Mouse (Mus musculus) CH12F3 (cell line): ENCODE results near the gene Oxsr1.
"Not testable (repeated sequence)": the region's sequence is repeated elsewhere in the genome, so short reads cannot be mapped to it uniquely, and the experiment has no call there.

Experiments used
- in situ Hi-C: fragments of 300-500 bp; cut with MboI; formaldehyde crosslinking; loops from 2 replicates; pipeline ENCODE4 v1.14.3; 2020; ENCODE audit warnings: low sequenced_read_pairs

The Oxsr1 gene

DNA sequence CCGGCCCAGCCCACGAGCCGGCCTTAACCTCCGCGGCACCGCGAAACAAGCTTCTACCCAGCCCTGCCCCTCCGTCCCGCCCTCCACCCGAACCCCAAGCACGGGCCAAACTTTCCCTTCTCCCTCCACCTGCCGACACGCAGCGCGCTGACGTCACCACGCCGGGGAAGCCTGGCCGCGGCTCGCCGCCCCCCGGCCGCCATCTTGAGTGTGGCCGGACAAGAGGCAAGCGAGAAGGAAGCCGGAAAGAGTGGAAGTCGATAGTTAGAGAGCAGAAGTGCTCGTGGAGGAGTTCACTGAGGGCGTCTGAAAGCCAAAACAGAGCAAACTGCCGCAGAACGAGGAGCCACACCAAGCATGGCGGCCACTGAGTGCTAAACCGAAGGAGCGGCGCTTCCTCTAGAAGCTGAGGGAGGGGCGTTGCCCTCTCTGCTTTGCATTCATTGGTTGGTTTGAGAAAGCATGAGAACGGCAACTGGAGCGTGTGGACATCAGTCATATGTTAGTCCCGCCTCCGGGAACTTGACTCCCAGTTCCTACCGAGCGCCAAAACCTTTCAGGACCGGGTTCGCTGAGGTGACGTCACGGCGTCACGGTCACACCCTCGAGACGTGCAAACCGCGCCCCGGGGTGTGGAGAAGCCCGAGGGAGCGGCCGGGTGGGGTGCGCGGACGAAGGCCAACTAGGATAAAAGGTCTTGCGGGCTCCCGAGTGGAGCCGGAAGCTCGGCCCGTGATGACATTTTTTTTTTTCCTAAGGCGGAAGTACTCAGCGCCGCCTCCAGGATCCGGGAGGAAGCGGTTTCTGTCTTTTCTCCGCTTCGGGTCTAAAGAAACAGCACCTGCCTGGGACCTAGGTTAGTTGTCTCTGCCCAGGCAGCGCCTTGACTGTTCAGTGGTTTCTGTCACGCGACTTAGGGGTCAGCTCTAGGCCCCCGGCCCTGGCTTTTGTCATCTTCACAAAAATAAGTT lies at the start of gene Oxsr1:
Gene Oxsr1, minus strand, starts transcription at position 139 of the 971 bp plus-strand sequence.
- in situ Hi-C loops: no loop called here

DNA sequence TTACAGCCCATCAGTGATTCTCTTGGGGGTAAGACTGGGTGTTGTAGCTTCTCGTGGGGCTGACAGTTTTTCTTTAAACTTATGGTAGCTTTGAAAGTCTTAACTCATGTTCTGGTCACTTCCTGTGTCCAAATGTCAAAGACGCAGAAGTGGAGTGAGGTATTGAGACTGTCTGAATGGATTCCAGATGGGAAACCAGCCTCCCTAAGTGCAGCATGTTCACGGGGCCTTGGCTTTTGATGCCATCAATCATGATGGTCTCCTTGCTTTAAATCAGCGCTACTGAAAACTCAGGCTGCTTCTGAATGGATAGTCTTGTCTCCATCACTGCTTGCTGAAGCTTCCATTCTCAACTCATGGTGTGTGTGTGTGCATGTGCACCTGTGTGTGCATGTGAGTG lies 49.0 kb upstream of the Oxsr1 start:
- in situ Hi-C loops: no loop called here

DNA sequence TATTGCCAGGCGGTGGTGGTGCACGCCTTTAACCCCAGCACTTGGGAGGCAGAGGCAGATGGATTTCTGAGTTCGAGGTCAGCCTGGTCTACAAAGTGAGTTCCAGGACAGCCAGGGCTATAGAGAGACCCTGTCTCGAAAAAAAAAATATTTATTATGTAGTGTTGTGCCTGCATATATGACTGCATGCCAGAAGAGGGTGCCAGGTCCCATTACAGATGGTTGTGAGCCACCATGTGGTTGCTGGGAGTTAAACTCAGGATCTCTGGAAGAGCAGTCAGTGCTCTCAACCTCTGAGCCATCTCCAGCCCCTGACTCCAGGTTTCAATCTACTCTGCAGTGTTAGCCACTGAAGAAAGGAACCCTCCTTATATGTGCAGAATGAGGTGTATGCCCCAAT lies 48.5 kb upstream of the Oxsr1 start:
- in situ Hi-C loops: not testable (repeated sequence)

DNA sequence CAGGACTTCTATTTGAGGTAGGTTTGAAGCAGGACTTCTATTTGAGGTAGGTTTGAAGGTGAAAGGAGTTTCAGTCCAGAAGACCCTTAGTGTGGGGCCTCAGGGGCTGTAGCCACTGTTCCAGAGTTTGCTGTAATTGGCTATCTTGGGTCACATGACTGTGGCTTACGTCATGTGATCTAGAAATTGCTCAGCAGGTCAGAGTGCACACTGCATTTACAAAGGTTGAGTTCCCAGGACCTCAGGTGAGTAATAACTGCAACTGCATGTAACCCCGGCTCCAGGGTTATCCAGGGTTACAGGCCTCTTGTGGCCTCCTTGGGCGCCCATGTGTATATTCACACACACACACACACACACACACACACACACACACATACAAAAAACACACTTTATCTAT lies 46.1 kb upstream of the Oxsr1 start:
- in situ Hi-C loops: no loop called here

DNA sequence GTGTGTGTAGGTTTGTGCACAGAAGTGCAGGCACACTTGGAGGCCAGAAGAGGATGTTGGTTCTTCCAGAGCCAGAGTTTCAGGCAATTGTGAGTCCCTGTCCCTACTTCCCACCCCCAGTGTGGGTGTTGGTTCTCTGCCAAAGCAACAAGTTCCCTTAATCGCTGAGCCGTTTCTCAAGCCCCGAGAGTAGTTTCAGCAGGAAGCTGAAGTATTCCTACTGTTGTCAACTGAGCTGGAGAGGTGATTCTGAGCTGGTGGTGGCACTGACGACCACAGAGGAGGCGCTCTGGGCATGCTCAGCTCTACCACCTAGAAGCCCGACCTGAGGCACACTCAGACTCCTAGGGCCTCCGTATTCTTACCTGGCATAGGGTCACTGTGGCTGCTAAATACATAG lies 43.1 kb upstream of the Oxsr1 start, which contains the start of gene Slc22a14:
Gene Slc22a14, minus strand, starts transcription at position 270 of the 400 bp plus-strand sequence.
- in situ Hi-C loops: no loop called here

DNA sequence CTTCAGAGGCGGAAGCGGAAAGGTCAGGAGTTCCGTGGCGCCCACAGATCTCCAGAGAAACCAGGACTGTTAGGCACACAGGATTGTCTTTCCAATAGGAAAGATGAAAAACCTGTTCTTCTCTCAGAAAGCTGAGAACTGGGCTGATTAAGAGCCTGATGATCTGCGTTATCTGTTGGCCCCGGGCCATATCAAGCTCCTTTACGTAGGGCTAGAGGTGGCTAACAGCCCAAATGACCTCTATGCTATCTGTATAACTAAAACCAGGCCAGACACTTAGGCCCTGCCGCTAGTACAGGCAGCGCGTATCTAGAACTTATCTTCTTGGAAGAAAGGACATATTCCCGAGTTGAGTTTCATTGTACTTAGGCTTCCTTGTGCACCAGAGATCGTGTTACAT lies 41.0 kb upstream of the Oxsr1 start:
- in situ Hi-C loops: no loop called here

DNA sequence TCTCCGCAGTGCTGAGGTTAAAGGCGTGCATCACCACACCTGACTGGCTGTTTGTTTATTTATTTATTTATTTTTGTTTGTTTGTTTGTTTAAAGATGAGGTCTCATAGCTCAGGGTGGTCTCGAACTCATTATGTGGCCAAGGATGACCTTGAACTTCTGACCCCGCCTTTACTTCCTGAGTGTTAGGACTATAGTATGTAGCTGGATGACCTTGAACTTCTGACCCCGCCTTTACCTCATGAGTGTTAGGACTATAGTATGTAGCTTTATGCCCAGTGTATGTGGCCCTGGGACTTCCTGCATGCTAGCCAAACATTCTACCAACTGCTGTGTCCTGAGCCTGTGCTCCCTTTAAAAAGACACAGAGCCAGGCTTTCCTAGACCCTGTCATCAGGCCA lies 39.2 kb upstream of the Oxsr1 start:
- in situ Hi-C loops: no loop called here

DNA sequence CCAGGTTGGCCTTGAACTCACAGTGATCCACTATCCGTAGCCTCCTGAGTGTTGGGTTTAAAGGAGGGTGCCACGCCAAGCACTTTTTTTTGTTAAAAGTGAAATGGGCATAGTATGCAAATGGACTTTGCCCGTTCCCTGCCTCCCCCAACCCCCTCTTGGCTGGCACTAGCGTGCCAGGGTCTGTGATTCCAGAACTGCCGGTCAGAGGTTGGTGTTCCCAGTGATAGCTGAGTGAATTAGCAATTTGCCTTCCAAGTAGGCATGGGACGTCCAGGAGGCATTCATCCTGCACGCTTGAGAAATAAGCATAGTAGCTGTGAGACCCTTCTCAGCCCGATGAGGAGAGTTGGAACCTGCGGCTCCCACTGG lies 35.8 kb upstream of the Oxsr1 start:
- in situ Hi-C loops: no loop called here

DNA sequence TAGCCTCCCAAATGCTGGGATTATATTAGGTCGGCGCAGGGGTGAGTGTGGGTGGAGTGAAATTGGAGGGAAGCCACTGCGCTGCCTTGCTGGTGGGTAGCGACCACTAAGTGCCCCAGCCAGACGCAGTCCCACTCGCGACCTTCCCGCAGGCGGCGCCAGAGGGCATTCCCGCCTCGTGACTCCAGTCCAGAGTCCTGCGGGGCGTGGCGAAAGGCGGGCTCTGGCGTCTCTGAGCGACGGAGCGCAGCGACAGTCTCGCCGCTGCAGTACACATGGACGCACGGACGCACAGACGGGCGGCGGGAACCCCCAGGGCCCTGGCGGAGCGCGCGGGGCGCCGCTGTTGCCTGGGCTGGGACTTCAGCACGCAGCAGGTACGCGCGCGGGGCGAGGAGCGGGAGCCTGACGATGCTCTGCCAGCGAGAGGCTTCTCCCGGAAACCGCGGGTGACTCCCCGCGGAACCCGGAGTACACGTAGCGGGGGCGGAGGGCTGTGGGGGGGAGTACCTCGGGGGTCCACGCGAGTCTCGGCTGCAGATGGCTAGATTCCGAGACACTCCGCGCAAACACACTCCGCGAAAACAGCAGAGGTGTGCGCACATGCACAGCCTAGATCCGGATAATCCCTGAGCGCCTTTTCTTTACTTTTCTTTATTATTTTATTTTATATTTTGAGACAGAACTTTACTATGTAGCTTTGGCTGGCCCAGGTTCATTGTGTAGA lies 35.3 kb upstream of the Oxsr1 start, which contains the start of gene Xylb:
Gene Xylb, plus strand, starts transcription at position 51 of the 727 bp plus-strand sequence.
- in situ Hi-C loops: no loop called here

DNA sequence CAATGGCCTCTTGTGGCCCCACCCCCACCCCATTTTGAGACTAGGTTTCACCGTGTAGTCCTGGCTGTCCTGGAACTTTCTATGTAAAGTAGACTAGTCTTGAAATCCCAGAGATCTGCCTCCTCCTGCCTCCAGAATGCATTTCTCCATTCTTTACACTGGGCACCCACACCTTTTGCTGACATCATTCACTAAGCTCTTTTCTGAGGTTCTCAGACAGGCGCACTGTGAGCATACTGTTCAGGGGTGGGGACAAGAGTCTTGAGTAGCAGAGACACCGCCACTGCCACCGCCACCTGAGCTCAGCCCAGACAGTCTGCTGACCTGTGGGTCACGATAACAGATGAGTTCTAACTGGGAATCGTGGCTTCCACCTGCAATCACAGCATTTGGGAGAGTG lies 33.7 kb upstream of the Oxsr1 start:
- in situ Hi-C loops: no loop called here

DNA sequence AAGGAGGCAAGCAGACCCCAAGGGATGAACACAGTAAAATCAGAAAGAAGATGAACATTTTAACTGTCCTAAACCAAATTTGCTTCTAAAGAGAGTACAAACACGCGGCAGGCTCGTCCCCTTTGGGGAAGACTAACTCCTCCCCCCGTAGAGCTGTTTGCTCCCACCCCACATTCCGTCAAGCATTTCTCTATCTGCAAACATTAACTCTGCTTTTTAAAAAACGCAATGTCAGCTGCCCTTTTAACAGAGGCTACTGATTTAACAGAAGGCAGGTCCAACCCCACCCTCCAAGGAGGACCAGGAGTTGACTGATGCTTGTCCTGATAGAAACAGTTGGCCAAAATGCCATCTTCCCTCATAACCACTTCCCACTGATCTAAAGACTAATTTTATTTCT lies 31.7 kb upstream of the Oxsr1 start:
- in situ Hi-C loops: no loop called here

DNA sequence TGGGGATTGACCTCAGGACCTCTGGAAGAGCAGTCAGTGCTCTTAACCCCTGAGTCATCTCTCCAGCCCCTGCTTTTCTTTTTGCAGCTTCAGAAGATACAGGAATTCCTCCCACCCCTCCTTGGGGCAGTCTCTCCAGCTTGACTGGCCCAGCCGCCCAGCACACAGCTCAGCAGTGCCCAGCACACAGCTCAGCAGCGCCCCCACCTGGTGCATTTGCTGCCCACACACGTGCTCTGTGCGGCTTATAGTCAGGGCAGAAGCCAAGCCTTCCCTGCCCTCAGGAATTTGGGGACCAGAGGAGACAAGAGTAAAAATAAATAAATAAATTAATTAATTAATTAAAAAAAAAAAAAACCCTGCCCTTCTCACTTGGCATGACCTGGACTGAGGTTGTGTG lies 29.8 kb upstream of the Oxsr1 start:
- in situ Hi-C loops: no loop called here

DNA sequence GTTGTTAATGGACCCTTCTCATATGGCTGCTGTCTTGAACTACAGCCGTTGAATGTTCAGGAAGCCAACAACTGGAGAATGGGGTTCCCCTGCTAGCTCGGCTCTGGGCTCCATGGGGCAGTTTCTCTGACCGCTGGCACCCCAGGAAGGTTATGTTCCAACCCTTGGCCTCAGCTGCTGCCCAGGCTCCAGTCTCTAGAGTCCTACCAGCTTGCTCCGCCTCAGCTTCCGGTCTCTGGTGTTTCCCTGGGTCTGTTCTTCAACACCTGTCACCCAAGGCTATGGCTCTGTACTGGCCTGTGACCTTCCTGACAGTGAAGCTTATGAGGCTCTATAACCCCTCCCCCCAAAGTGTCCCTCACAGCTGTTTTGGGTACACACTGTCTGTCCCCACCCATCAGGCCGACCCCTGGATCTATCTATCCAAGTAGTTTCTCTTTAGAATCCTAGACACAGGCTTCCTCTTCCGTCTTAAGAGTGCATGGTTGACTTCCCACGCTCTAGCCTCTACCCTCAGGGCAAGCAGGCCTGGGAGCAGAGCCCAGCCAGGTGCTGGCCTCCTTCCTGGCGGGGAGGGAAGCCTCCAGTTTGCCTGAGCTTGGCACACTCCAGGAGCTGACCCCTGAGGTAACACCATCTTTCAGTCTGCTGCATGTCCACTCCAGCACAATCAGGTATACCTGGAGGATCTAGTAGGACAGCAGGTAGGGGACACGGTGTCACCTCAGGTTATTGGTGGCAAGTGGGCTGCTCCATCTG lies 28.9 kb upstream of the Oxsr1 start:
- in situ Hi-C loops: no loop called here

DNA sequence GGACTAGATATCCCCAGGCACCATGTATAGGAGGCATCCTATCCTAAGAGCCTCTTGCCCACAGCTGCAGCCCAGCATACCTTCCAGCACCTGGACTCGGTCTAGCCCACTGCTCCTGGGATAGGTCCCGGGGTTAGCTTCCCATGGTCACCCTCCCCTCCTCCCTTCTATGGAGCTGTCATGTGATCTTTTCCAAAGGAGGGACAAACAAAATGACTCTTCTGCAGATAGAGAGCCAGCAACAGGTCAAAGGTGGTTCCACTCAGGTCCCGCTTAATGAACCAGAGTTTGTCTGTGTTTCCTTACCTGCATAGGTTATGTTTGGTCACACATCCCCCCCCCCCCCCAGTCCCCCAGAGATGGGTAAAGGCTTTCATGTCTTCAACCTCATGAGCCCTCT lies 28.3 kb upstream of the Oxsr1 start:
- in situ Hi-C loops: no loop called here

DNA sequence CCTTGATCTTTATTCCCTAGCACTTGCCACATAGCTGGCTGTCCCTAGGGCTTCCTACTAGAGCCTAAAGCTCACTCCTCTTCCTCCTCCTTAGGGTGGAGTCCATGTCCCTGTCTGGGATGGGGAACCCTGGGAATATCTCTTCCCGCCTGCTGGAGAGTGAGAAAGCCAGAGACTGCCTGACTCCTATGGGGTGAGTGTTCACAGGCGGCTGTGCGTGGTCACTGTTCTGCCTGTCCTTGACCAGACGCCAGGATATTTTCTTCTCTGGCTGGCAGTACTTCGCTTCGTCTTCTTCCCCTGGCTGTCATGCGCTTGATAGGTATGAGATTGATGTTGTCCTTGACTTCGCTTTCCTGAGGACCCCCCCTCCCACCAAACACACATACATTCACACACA lies 24.1 kb upstream of the Oxsr1 start:
- in situ Hi-C loops: no loop called here

DNA sequence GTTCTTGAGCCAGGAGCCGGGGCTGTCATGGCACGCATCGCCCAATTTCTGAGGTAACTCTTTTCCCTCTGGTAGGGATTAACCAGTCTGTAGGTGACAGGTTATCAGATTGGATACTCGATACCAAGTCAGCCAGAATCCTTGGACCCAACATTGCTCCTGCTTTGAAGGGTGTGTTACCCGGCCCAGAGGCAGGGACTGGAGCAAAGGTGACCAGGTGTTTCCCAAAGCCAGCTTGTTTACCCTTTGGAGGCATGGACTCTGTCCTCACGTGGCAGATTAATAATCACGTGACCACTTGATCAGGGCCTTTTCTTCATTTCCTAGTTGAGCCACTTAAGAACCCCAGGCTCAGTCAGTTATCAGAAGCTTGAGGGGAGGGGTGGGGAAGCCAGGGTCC lies 20.5 kb upstream of the Oxsr1 start:
- in situ Hi-C loops: no loop called here

DNA sequence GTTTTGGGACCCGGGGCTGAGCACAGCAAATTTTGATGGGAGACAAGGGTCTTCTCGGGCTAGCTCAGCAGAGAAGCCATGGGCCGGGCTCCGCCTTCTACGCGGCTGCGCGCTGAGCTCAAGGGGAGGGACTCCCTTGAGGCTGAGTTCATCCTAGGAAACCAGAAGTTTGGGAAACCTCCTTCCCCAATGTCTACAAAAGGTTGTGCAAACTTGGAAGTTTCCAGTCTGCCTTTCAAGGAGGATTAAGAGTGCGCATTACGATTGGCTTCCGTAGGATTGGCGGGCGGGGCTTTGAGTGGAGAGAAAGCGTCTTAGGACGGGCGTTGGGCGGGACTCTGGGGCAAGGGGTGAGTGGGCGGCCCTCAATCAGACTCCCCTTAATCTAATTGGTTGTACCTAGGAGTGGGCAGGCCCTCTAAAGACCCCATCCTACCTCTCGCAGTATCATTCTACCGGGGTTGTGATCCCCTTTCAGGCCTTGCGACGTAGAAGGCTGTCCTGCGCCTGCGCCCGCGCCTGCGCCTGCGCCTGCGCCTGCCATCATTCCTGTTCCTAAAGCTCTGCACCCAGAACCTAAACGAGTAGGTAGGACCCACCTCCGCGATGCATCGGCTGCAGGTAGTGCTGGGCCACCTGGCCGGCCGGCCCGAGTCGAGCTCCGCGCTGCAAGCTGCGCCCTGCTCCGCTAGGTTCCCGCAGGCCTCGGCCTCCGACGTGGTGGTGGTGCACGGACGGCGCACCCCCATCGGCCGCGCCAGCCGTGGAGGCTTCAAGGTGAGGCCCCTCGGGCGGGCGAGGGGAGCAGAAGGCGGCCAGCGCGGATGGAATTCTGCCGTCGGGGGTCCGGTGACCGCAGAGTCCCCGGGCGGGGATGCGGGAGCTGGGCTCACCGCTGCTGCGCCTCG lies 18.9 kb upstream of the Oxsr1 start, which contains the start of gene Myd88:
Gene Myd88, minus strand, starts transcription at position 503 of the 908 bp plus-strand sequence.
- in situ Hi-C loops: no loop called here

DNA sequence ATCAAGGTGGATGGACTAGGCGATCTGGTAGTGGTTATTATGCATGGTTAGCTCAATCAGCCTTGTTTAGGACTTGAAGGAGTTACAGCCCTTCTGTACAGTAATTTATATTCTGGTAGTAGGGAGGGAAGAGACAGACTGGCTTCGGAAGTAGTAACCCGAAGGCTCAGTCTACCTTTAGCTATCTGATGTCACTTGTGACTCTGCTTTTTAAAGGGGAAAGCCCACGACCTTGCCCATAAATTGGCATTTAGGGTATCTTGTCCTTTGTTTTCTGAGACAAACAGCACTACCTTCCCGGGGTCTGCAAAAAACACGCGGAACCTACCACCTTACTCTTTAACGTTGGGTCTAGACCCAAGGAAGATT lies 18.0 kb upstream of the Oxsr1 start:
- in situ Hi-C loops: no loop called here

DNA sequence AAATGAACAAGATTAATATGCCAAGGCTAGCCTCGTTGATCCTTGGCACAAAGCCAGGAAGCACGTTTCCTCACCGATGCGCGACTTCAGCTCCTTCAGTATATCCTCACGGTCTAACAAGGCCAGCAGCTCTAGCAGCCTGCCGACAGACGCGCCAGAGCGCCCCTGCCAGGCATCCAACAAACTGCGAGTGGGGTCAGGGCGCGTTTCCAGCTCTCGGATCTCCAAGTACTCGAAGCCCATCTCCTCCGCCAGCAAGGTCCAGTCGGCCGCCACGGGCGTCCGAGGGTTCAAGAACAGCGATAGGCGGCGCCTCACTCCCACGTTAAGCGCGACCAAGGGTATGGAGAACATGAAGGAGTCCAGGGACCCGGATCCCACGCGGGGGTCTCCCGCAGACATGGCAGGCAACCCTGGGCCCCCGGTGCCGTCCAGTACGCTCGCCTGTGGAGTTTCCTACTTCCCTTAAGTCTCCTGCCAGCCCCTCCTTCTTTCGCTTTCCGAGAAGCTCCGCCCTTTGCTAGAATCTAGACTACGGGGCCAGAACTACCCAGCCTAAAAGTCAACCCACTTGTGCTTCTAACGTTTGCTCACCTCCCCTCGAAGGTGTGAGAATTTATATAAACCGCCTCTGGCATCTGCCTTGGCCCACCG lies 17.5 kb upstream of the Oxsr1 start, which contains the start of gene Acaa1a:
Gene Acaa1a, plus strand, starts transcription at position 119 of the 654 bp plus-strand sequence.
- in situ Hi-C loops: no loop called here

DNA sequence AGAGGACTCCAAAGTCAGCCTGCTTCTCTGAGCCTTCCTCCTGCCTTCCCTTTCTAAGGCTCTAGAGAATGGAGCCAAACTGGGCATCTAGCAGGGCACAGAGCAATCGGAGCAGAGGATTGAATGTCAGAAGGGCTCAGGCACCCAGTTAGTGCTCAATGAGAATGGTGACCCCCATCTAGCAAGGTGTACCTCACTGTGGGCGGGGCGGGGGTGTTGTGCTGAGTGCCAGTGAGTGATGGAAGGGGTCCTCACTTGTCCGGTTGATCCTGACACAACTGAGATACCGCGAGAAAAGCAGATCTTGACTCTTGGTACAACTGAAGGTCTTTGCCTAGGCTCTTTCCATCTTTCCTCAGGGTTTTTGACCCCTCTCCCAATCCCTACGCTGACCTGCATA lies 16.9 kb upstream of the Oxsr1 start:
- in situ Hi-C loops: no loop called here
